Mouse (Mus musculus) midbrain, embryonic 13.5 days (tissue): ENCODE results near the gene Gm9970. TPM values are rescaled to one million over a fixed set of nuclear protein-coding genes. Genes with fewer than 3 reads are reported as not detected.
"Not testable (repeated sequence)": the region's sequence is repeated elsewhere in the genome, so short reads cannot be mapped to it uniquely, and the experiment has no call there.

Experiments
- ATAC-seq: fragments of 200-750 bp; cut with Nextera tagmentation; 2 replicates; pipeline ENCODE4 v1.8.0; 2017; ENCODE audit warnings: mild to moderate bottlenecking, moderate TSS enrichment, moderate library complexity
- H3K27ac ChIP-seq: fragments of 300-500 bp; sonication (generic); 2 replicates; pipeline ENCODE4 v1.5.1; 2015; ENCODE audit warnings: inconsistent platforms, mild to moderate bottlenecking, moderate library complexity
- H3K27me3 ChIP-seq: fragments of 300-500 bp; sonication (generic); 2 replicates; pipeline ENCODE4 v1.6.1; 2015; ENCODE audit warnings: mild to moderate bottlenecking, inconsistent platforms
- H3K36me3 ChIP-seq: fragments of 300-500 bp; sonication (generic); 2 replicates; pipeline ENCODE4 v1.6.1; 2015; ENCODE audit warnings: mild to moderate bottlenecking, inconsistent platforms
- H3K4me1 ChIP-seq: fragments of 300-500 bp; sonication (generic); replicated peaks from 2 replicates; pipeline ENCODE4 v1.6.1; 2015; ENCODE audit warnings: inconsistent platforms
- H3K4me2 ChIP-seq: fragments of 300-500 bp; sonication (generic); replicated peaks from 2 replicates; pipeline ENCODE4 v1.6.1; 2015; ENCODE audit warnings: moderate library complexity, mild to moderate bottlenecking, inconsistent platforms
- H3K4me3 ChIP-seq: fragments of 300-500 bp; sonication (generic); replicated peaks from 2 replicates; pipeline ENCODE4 v1.5.1; 2015; ENCODE audit warnings: mild to moderate bottlenecking, inconsistent platforms
- H3K9ac ChIP-seq: fragments of 300-500 bp; sonication (generic); replicated peaks from 2 replicates; pipeline ENCODE4 v1.6.1; 2015; ENCODE audit warnings: mild to moderate bottlenecking, inconsistent platforms
- H3K9me3 ChIP-seq: fragments of 300-500 bp; sonication (generic); 2 replicates; pipeline ENCODE4 v1.6.1; 2016; ENCODE audit warnings: mild to moderate bottlenecking, inconsistent platforms
- WGBS: fragments of 180-500 bp; shearing (Covaris S2); methylation state at CpG from one replicate; pipeline ENCODE4 v1.1.7; 2015; 5-methylcytosine and 5-hydroxymethylcytosine counted together
- polyA plus RNA-seq: library from polyadenylated mRNA; unstranded; fragments of >200 nt; fragmentation: Nextera tagmentation; extraction: Ambion mirVana; gene quantifications from 2 replicates; pipeline ENCODE4 v1.2.1, GENCODE M21; 2015

The Gm9970 gene
- polyA plus RNA-seq, 1 experiment from 2014 or later: 0.63 TPM

DNA sequence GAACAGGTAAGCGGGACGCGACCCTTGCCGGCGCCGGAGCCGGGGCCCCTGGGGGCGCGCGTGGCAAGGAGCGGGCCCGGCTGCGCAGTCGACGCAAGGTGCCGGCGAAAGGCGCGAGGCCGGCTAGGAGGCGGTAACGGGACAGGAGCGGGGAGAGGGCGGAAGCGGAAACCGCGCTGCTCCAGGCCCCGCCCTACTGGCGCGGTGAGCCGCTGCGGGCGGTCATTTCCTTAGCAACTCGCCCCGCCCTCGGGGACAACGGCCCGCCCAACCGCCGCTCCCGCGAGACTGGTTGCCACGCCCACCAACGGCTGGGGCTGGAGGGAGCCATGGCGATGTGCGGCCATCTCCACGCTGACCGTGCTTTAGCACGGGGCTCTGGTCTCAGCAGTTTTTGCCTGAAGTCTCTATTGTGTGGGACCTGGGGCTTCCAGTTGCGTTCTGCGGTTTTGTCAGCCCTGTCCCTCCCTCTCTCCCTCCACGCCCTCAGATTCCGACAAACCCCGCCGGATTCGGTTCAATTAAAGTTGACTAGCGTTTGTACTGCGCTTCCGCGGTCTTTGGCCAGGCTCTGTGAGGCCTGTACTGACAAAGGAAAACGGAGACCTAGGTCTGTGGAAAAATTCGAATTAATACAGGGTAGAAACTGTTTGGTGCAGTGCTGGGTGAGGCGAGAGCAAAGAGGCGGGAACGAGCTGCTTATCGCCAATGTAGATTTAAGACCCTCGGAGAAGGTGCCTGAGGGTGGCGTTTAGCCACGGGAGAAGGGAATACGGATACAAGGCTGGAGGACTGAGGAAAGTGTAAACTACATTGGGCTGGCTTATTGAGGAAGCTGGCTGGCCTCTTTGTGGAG, 20.4 kb downstream of the Gm9970 start, which contains the start of gene Ppm1g:
Gene Ppm1g, minus strand, starts transcription at position 240 of the 856 bp plus-strand sequence.
- peak within 1 kb of the TSS; percentile 94 for H3K9ac ChIP-seq
- peak within 1 kb of the TSS; percentile 85 for H3K4me3 ChIP-seq
- H3K27ac ChIP-seq: peak within 1 kb of the TSS; percentile 95
- peaks cover 24% of the 10 kb centered on the region for H3K4me1 ChIP-seq
- WGBS: under 1% methylated on average over 70 of the region's 70 CpGs
- no peaks in the 10 kb centered on the region for H3K9me3 ChIP-seq
- ATAC-seq: peak; percentile 95
- H3K27me3 ChIP-seq: no peaks in the 10 kb centered on the region
- peak within 1 kb of the TSS; percentile 91 for H3K4me2 ChIP-seq
- H3K36me3 ChIP-seq: no peaks in the 10 kb centered on the region

GRCm38 (mm10) chr5:31219911-31220447, 21.1 kb downstream of the Gm9970 start:
- Histone ChIP-seq H3K4me3 (peak overlapping the region; percentile 85), H3K4me1 (peaks cover 24% of the 10 kb centered on the region), H3K9me3 (no peaks in the 10 kb centered on the region), H3K9ac (peak overlapping the region; percentile 94), H3K36me3 (no peaks in the 10 kb centered on the region), H3K27ac (peak overlapping the region; percentile 95), H3K27me3 (no peaks in the 10 kb centered on the region), H3K4me2 (peak overlapping the region; percentile 91)
- under 1% methylated on average over 40 of the region's 40 CpGs for WGBS
- peak; percentile 86 for ATAC-seq

DNA sequence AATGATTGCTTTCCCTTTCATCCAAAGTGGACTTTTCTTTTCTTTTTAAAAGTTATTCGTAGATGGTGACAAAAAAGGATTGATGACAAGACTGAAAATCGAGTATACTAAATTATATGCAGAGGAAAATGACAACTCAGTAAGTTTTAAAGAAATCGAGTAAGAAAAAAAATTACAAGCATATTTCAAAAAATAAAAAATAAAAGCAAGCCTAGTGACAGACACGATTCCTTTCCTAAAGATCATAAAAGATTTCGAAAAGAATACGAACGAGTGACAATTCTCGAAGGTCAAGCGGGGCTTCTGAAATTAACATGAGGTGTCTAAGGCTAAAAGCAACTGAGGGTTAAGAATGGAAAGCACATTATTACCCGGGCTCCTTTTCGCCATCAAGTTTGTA, 21.6 kb downstream of the Gm9970 start:
- Histone ChIP-seq H3K36me3 (no peaks in the 10 kb centered on the region), H3K27ac (peak overlapping the region; percentile 95), H3K4me3 (peak overlapping the region; percentile 85), H3K9me3 (no peaks in the 10 kb centered on the region), H3K4me1 (peaks cover 24% of the 10 kb centered on the region), H3K27me3 (no peaks in the 10 kb centered on the region), H3K4me2 (peak overlapping the region; percentile 91), H3K9ac (peak overlapping the region; percentile 94)
- ATAC-seq: no peak
- WGBS: 2% methylated on average over 11 of the region's 11 CpGs

DNA sequence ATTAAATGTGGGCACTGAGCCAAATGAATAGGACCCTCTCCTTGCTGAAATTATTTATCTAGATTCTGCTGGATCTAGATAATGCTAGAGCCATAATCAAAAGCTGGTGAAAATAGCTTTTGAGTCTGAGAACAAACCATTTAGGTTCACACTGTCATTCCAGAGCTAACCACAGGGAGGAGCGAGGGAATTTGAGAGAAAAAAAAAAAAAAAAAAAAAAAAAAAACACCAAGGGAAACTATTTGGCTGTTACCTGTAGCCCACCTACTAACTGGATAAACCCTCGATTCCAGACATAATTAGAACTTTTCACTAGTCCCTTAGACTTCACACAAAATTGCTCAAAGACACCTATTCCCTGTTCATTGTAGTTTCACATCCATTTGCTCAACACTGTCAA, 22.0 kb downstream of the Gm9970 start:
- Histone ChIP-seq H3K4me2 (peak overlapping the region; percentile 91), H3K4me3 (peak overlapping the region; percentile 85), H3K9ac (no peak overlapping the region; the same call in 1 of the 2 replicates), H3K4me1 (peaks cover 24% of the 10 kb centered on the region), H3K9me3 (no peaks in the 10 kb centered on the region), H3K27me3 (no peaks in the 10 kb centered on the region), H3K27ac (no peak overlapping the region), H3K36me3 (no peaks in the 10 kb centered on the region)
- 4% methylated on average over 2 of the region's 2 CpGs for WGBS
- ATAC-seq: no peak

GRCm38 (mm10) chr5:31218294-31218693, 22.7 kb downstream of the Gm9970 start:
- no peaks in the 10 kb centered on the region for H3K9me3 ChIP-seq
- 73% methylated on average over 7 of the region's 7 CpGs for WGBS
- peak overlapping the region; percentile 91; the same call in 1 of the 2 replicates for H3K4me2 ChIP-seq

GRCm38 (mm10) chr5:31216554-31216953, 24.5 kb downstream of the Gm9970 start:
- not testable (repeated sequence) for H3K9me3 ChIP-seq, H3K27ac ChIP-seq, H3K4me3 ChIP-seq, ATAC-seq, H3K27me3 ChIP-seq, H3K4me2 ChIP-seq, H3K9ac ChIP-seq, H3K36me3 ChIP-seq
- WGBS: 90% methylated on average over 6 of the region's 6 CpGs
- peaks cover 22% of the 10 kb centered on the region for H3K4me1 ChIP-seq

More at GRCm38 (mm10) chr5:31218294-31218693, 22.7 kb downstream of the Gm9970 start:
- Histone ChIP-seq H3K27ac (no peak overlapping the region), H3K9ac (no peak overlapping the region), H3K27me3 (no peaks in the 10 kb centered on the region), H3K4me1 (peaks cover 24% of the 10 kb centered on the region), H3K4me3 (no peak overlapping the region), H3K36me3 (no peaks in the 10 kb centered on the region)
- no peak for ATAC-seq

GRCm38 (mm10) chr5:31204421-31204820, 36.6 kb downstream of the Gm9970 start:
- Histone ChIP-seq H3K4me2 (no peak overlapping the region), H3K4me3 (no peak overlapping the region), H3K4me1 (peaks cover 24% of the 10 kb centered on the region), H3K9me3 (peaks cover 5% of the 10 kb centered on the region), H3K36me3 (peaks cover 69% of the 10 kb centered on the region), H3K27me3 (no peaks in the 10 kb centered on the region), H3K27ac (no peak overlapping the region), H3K9ac (no peak overlapping the region)
- 96% methylated on average over 6 of the region's 6 CpGs for WGBS
- ATAC-seq: no peak

GRCm38 (mm10) chr5:31203866-31204265, 37.2 kb downstream of the Gm9970 start:
- peaks cover 24% of the 10 kb centered on the region for H3K4me1 ChIP-seq
- peaks cover 5% of the 10 kb centered on the region for H3K9me3 ChIP-seq
- no peaks in the 10 kb centered on the region for H3K27me3 ChIP-seq
- ATAC-seq: no peak
- H3K4me2 ChIP-seq: no peak overlapping the region
- WGBS: 86% methylated on average over 2 of the region's 2 CpGs
- peaks cover 74% of the 10 kb centered on the region for H3K36me3 ChIP-seq
- H3K27ac ChIP-seq: no peak overlapping the region
- H3K9ac ChIP-seq: no peak overlapping the region
- no peak overlapping the region for H3K4me3 ChIP-seq

GRCm38 (mm10) chr5:31202933-31203332, 38.1 kb downstream of the Gm9970 start:
- 82% methylated on average over 7 of the region's 7 CpGs for WGBS
- Histone ChIP-seq H3K4me1 (peaks cover 24% of the 10 kb centered on the region), H3K9me3 (peaks cover 5% of the 10 kb centered on the region), H3K4me3 (peak overlapping the region; percentile 73), H3K9ac (peak overlapping the region; percentile 44; the same call in 1 of the 2 replicates), H3K27ac (peak overlapping the region; percentile 79), H3K27me3 (no peaks in the 10 kb centered on the region), H3K4me2 (peak overlapping the region; percentile 92), H3K36me3 (peaks cover 78% of the 10 kb centered on the region)
- ATAC-seq: no peak

GRCm38 (mm10) chr5:31201742-31202590, 39.1 kb downstream of the Gm9970 start, which contains the start of gene Zfp513:
Gene Zfp513, minus strand, starts transcription at chr5:31202303.
- Histone ChIP-seq H3K4me2 (peak within 1 kb of the TSS; percentile 92), H3K4me3 (peak within 1 kb of the TSS; percentile 73), H3K36me3 (peaks cover 78% of the 10 kb centered on the region), H3K9me3 (peaks cover 5% of the 10 kb centered on the region), H3K27ac (peak within 1 kb of the TSS; percentile 82), H3K27me3 (no peaks in the 10 kb centered on the region), H3K4me1 (peaks cover 24% of the 10 kb centered on the region), H3K9ac (peak within 1 kb of the TSS; percentile 89)
- ATAC-seq: peak; percentile 98
- WGBS: under 1% methylated on average over 53 of the region's 53 CpGs

GRCm38 (mm10) chr5:31201042-31201741, 39.8 kb downstream of the Gm9970 start:
- Histone ChIP-seq H3K4me1 (peaks cover 24% of the 10 kb centered on the region), H3K9ac (peak overlapping the region; percentile 89), H3K36me3 (peaks cover 80% of the 10 kb centered on the region), H3K9me3 (peaks cover 5% of the 10 kb centered on the region), H3K27me3 (no peaks in the 10 kb centered on the region), H3K27ac (peak overlapping the region; percentile 82), H3K4me3 (peak overlapping the region; percentile 73), H3K4me2 (peak overlapping the region; percentile 92)
- no peak for ATAC-seq
- 21% methylated on average over 13 of the region's 13 CpGs for WGBS
